Mouse (Mus musculus) midbrain, embryonic 16.5 days (tissue): Measurements from ENCODE around the gene Pid1. TPM values are rescaled to one million over a fixed set of nuclear protein-coding genes. Genes with fewer than 3 reads are reported as not detected.

ENCODE experiments used
- ATAC-seq: fragments of 200-750 bp; cut with Nextera tagmentation; 2 replicates; pipeline ENCODE4 v1.8.0; 2017; ENCODE audit warnings: moderate TSS enrichment
- H3K27ac ChIP-seq: fragments of 300-500 bp; sonication (generic); 2 replicates; pipeline ENCODE4 v1.5.1; 2014; ENCODE audit warnings: mild to moderate bottlenecking, low read length, mixed read lengths
- H3K27me3 ChIP-seq: fragments of 300-500 bp; sonication (generic); 2 replicates; pipeline ENCODE4 v1.6.1; 2014; ENCODE audit warnings: low read depth, low read length, mixed read lengths; ENCODE audit not compliant: control insufficient read depth, insufficient read depth
- H3K36me3 ChIP-seq: fragments of 300-500 bp; sonication (generic); 2 replicates; pipeline ENCODE4 v1.6.1; 2014; ENCODE audit warnings: mild to moderate bottlenecking, low read length, moderate library complexity, mixed read lengths; ENCODE audit not compliant: control insufficient read depth, insufficient read depth
- H3K4me1 ChIP-seq: fragments of 300-500 bp; sonication (generic); 2 replicates; pipeline ENCODE4 v1.6.1; 2014; ENCODE audit warnings: mild to moderate bottlenecking, low read length, mixed read lengths; ENCODE audit not compliant: control insufficient read depth, insufficient read depth
- H3K4me2 ChIP-seq: fragments of 300-500 bp; sonication (generic); 2 replicates; pipeline ENCODE4 v1.6.1; 2014; ENCODE audit warnings: mild to moderate bottlenecking, low read length, mixed read lengths
- H3K4me3 ChIP-seq: fragments of 300-500 bp; sonication (generic); 2 replicates; pipeline ENCODE4 v1.5.1; 2014; ENCODE audit warnings: low read depth, mild to moderate bottlenecking, low read length, moderate library complexity, mixed read lengths
- H3K9ac ChIP-seq: fragments of 300-500 bp; sonication (generic); 2 replicates; pipeline ENCODE4 v1.6.1; 2014; ENCODE audit warnings: low read depth, low read length, mixed read lengths
- H3K9me3 ChIP-seq: fragments of 300-500 bp; sonication (generic); replicated peaks from 2 replicates; pipeline ENCODE4 v1.6.1; 2014; ENCODE audit warnings: mild to moderate bottlenecking, low read length, mixed read lengths; ENCODE audit not compliant: control insufficient read depth, poor library complexity, severe bottlenecking
- WGBS: fragments of 180-500 bp; shearing (Covaris S2); extraction: QIAGEN DNeasy Blood & Tissue Kit; methylation state at CpG from one replicate; pipeline ENCODE4 v1.1.7; 2014; 5-methylcytosine and 5-hydroxymethylcytosine counted together
- polyA plus RNA-seq: library from polyadenylated mRNA; unstranded; fragments of >200 nt; fragmentation: Nextera tagmentation; extraction: Ambion mirVana; gene quantifications from 2 replicates; pipeline ENCODE4 v1.2.1, GENCODE M21; 2015

Pid1 gene
- polyA plus RNA-seq, 1 experiment from 2014 or later, result 82.7 TPM

DNA sequence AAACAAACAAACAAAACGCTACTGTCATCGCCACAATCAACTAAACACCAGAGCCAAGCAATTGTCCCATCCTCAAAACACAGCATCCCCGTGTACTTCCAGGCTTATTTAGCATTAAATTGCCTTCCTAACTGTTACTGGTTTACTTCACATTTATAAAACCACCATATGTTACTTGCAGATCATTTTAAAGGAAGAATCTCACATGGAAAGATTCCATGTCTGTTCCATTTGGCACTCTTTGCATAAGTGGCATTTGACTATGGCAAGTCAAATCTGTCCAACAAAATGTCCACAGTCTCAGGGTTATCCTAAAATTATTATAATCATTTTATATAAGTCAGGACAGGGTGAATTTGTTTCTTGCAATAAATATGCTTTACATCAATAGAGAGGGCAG lies 32.8 kb upstream of the Pid1 start:
- Histone ChIP-seq H3K4me3 (no peak overlapping the region), H3K4me1 (no peaks in the 10 kb centered on the region), H3K4me2 (no peak overlapping the region), H3K27ac (no peak overlapping the region), H3K9ac (no peak overlapping the region), H3K36me3 (0 out of 2 replicates have a peak, but pooled peaks cover 3% of the 10 kb centered on the region), H3K27me3 (no peaks in the 10 kb centered on the region), H3K9me3 (no peaks in the 10 kb centered on the region)
- no peak for ATAC-seq
- 88% methylated on average over 3 of the region's 3 CpGs for WGBS

DNA sequence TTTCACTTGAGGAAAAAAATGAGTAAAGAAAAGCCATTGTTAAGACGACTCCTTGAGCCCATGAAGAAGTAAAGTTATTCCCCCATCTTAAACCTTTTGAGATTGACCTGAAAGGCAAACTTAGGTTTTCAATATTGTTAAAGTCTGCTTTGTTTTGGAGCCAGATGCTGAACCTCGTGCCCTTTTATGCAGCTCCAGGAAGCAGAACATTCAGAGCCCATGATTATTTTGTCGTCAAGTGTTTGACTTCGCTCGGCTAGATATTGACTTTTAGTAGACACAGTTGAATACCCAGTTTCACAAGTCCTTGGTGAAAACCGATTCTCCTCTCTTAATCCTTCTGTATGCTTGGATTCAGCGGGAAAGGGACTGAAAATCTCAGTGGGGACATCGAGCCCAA lies 31.9 kb upstream of the Pid1 start:
- H3K27me3 ChIP-seq, result no peaks in the 10 kb centered on the region
- no peak overlapping the region for H3K27ac ChIP-seq
- no peak for ATAC-seq
- H3K9ac ChIP-seq, result no peak overlapping the region
- H3K4me2 ChIP-seq, result no peak overlapping the region
- H3K36me3 ChIP-seq, result 0 out of 2 replicates have a peak, but pooled peaks cover 3% of the 10 kb centered on the region
- H3K4me3 ChIP-seq, result no peak overlapping the region
- no peaks in the 10 kb centered on the region for H3K4me1 ChIP-seq
- H3K9me3 ChIP-seq, result no peaks in the 10 kb centered on the region
- 66% methylated on average over 8 of the region's 8 CpGs for WGBS

DNA sequence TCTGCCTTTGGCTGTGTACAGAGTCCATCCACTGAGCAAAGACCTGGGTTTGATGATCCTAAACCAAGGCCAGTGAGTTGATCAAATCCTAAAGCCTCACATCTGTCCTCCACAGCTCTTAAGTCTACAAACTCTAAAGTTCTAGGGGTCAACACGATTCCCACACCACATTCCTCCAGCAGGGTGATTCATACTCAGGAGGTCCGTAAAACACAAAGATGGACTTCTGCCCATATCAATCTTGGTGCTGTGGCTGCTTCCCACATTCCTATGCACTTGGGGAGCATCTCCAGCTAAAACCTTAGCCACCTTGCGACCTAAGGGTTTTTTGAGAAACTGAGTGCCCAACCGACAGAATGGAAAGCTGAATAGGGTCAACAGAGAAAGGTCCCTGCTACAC lies 27.0 kb upstream of the Pid1 start:
- peaks cover 4% of the 10 kb centered on the region; the same call in 1 of the 2 replicates for H3K4me1 ChIP-seq
- no peak for ATAC-seq
- 90% methylated on average over 4 of the region's 4 CpGs for WGBS

GRCm38 (mm10) chr1:84387616-84388015 lies 23.6 kb upstream of the Pid1 start:
- no peak overlapping the region for H3K9ac ChIP-seq
- H3K36me3 ChIP-seq, result peaks cover 2% of the 10 kb centered on the region; the same call in 1 of the 2 replicates
- no peak overlapping the region for H3K27ac ChIP-seq
- H3K4me1 ChIP-seq, result peaks cover 7% of the 10 kb centered on the region; the same call in 1 of the 2 replicates
- WGBS, result 52% methylated on average over 4 of the region's 4 CpGs
- no peaks in the 10 kb centered on the region for H3K9me3 ChIP-seq
- ATAC-seq, result peak; percentile 49; the same call in 1 of the 2 replicates
- no peak overlapping the region for H3K4me3 ChIP-seq
- no peak overlapping the region for H3K4me2 ChIP-seq
- H3K27me3 ChIP-seq, result no peaks in the 10 kb centered on the region

More for the DNA sequence above, 27.0 kb upstream of the Pid1 start:
- no peak overlapping the region for H3K27ac ChIP-seq
- no peak overlapping the region for H3K4me3 ChIP-seq
- H3K9me3 ChIP-seq, result no peaks in the 10 kb centered on the region
- H3K9ac ChIP-seq, result no peak overlapping the region
- peaks cover 5% of the 10 kb centered on the region; the same call in 1 of the 2 replicates for H3K36me3 ChIP-seq
- no peak overlapping the region for H3K4me2 ChIP-seq
- no peaks in the 10 kb centered on the region for H3K27me3 ChIP-seq

DNA sequence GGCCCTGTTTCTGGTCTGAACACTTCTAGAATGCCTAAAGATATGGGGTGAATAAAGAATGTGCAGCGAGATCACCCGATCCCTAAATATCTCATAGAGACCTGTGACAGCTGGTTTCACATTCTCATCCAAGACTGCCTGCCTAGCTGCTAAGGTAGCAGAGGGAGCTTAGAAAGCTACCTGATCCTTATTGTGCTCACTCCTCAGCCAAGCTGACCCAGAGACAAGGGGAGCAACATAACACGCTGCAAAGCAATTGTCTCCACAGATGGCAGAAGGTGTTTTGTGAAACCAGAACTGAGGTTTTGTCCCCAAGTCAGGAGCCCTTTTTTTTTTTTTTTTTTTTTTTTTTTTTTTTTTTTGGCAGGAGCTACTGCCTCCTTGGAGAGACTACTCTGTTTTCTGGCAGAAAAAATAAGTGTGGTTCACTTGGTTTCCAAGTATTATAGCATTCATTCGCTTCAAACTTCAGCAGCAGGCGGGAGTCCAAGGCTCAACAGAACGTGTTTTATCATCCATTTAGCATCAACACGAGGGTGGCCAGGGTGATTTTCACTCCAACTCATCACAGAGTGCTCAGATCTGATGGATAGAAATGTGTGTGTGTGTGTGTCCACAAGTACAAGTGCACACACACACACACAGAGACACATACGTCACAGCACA lies 22.6 kb upstream of the Pid1 start:
- WGBS, result 75% methylated on average over 8 of the region's 8 CpGs
- peaks cover 7% of the 10 kb centered on the region; the same call in 1 of the 2 replicates for H3K4me1 ChIP-seq
- no peak for ATAC-seq
- H3K9ac ChIP-seq, result no peak overlapping the region
- H3K36me3 ChIP-seq, result peaks cover 5% of the 10 kb centered on the region; the same call in 1 of the 2 replicates
- H3K27me3 ChIP-seq, result no peaks in the 10 kb centered on the region
- no peak overlapping the region for H3K4me3 ChIP-seq
- no peaks in the 10 kb centered on the region for H3K9me3 ChIP-seq
- H3K4me2 ChIP-seq, result no peak overlapping the region
- no peak overlapping the region for H3K27ac ChIP-seq

DNA sequence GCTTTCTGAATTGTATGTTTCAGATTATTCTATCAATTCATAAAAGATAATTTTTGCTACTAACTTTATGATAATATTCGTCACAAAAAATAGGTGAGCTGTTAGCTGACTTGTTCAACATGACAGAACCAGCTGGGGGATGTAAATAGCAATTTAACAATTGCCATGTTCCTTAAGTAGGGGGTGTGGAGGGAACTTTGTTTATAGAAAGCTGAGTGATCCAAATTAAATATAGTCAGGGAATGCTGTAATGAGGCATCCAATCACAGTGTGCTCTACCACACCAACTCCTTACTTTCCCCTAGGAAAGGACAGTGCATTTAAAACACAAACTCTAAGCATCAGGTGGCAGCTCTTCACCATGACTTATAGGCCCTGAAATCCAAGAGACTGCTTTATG lies 18.7 kb upstream of the Pid1 start:
- no peak overlapping the region for H3K9ac ChIP-seq
- H3K27ac ChIP-seq, result no peak overlapping the region
- H3K9me3 ChIP-seq, result no peaks in the 10 kb centered on the region
- H3K4me2 ChIP-seq, result no peak overlapping the region
- H3K27me3 ChIP-seq, result no peaks in the 10 kb centered on the region
- H3K4me1 ChIP-seq, result peaks cover 7% of the 10 kb centered on the region; the same call in 1 of the 2 replicates
- H3K36me3 ChIP-seq, result 0 out of 2 replicates have a peak, but pooled peaks cover 7% of the 10 kb centered on the region
- ATAC-seq, result no peak
- 80% methylated on average over 1 of the region's 1 CpGs for WGBS
- H3K4me3 ChIP-seq, result no peak overlapping the region

DNA sequence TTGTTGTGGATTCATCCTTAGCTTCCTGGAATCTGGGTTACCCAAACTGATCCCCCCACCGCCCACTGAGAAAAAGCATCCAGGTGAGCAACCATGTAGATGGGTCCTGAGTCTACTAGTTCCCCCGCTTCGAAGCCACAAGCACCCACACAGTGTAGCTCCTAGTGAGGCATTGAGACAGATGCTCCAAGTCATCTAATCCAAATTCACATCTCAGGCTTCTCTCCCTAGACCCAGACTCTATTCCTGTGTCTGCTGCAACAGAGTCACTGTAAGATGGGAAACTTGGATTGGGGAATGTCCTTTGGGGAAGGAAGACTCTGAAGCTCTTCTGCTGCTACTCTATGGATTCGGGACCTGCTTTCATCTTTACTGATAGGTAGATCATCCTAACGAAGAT lies 18.1 kb upstream of the Pid1 start:
- Histone ChIP-seq H3K36me3 (0 out of 2 replicates have a peak, but pooled peaks cover 7% of the 10 kb centered on the region), H3K27ac (no peak overlapping the region), H3K4me2 (no peak overlapping the region), H3K4me1 (peaks cover 5% of the 10 kb centered on the region; the same call in 1 of the 2 replicates), H3K4me3 (no peak overlapping the region), H3K9me3 (no peaks in the 10 kb centered on the region), H3K27me3 (no peaks in the 10 kb centered on the region), H3K9ac (no peak overlapping the region)
- no peak for ATAC-seq
- WGBS, result 93% methylated on average over 5 of the region's 5 CpGs

GRCm38 (mm10) chr1:84380895-84381294 lies 16.9 kb upstream of the Pid1 start:
- H3K36me3 ChIP-seq, result 0 out of 2 replicates have a peak, but pooled peaks cover 7% of the 10 kb centered on the region
- H3K9me3 ChIP-seq, result no peaks in the 10 kb centered on the region
- H3K4me3 ChIP-seq, result no peak overlapping the region
- H3K27ac ChIP-seq, result no peak overlapping the region
- WGBS, result 90% methylated on average over 3 of the region's 3 CpGs
- no peak for ATAC-seq
- H3K27me3 ChIP-seq, result no peaks in the 10 kb centered on the region
- no peak overlapping the region for H3K9ac ChIP-seq
- H3K4me2 ChIP-seq, result no peak overlapping the region
- peaks cover 3% of the 10 kb centered on the region; the same call in 1 of the 2 replicates for H3K4me1 ChIP-seq

DNA sequence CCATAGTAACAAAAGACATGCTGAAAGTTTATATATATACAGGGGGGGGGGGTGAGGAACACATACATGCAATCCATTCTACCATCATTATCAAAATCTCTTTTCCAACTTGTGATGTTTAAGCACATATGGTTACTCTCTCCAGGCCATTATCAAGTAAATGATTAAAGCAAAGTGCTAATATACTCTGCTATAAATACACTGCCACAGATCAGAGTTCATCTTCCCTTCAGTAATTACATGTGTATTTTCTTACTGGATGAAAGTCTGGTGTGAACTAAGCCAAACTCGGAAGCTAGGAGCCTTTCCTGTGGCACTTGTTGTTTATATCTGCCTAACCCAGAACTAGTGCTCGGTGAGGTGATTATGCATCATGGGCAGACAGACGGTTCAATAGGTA lies 3.8 kb upstream of the Pid1 start:
- Histone ChIP-seq H3K36me3 (no peaks in the 10 kb centered on the region), H3K27me3 (no peaks in the 10 kb centered on the region), H3K4me3 (no peak overlapping the region), H3K27ac (no peak overlapping the region), H3K4me2 (no peak overlapping the region), H3K9me3 (no peaks in the 10 kb centered on the region), H3K4me1 (peaks cover 6% of the 10 kb centered on the region; the same call in 1 of the 2 replicates), H3K9ac (no peak overlapping the region)
- WGBS, result 87% methylated on average over 3 of the region's 3 CpGs
- no peak for ATAC-seq
